Mouse (Mus musculus) adrenal gland, adult 18-20 months (tissue): ENCODE measurements around the gene Rabgap1l. TPM values are rescaled to one million over a fixed set of nuclear protein-coding genes. Genes with fewer than 3 reads are reported as not detected.
A peak's percentile ranks its signal among the peaks of the same experiment; 100 is the strongest.

Source experiments
- DNase-seq, 2 experiments: peaks; one replicate each; pipeline ENCODE4 v3.0.0; 2021 to 2022; ENCODE audit warnings: low spot score in 2 of 2
- total RNA-seq, 2 experiments: library from RNA; stranded (reverse); gene quantifications; 1 replicate in 1 of 2; 2 replicates in 1 of 2; pipeline ENCODE4 v1.2.3; 2021

Rabgap1l gene
- total RNA-seq, 2 experiments from 2014 or later = 26.4 to 30.6 TPM

- no peak for DNase-seq
Measured at GRCm38 (mm10) chr1:160789876-160790275, 3.1 kb downstream of the Rabgap1l start.

- DNase-seq = no peak
Measured at GRCm38 (mm10) chr1:160787926-160788325, 5.1 kb downstream of the Rabgap1l start.

GRCm38 (mm10) chr1:160787164-160787563 lies 5.8 kb downstream of the Rabgap1l start:
- no peak for DNase-seq

GRCm38 (mm10) chr1:160786571-160786970 lies 6.4 kb downstream of the Rabgap1l start:
- DNase-seq = no peak

- no peak for DNase-seq
Measured at GRCm38 (mm10) chr1:160785681-160786225, 7.3 kb downstream of the Rabgap1l start.

- DNase-seq = no peak
Measured at GRCm38 (mm10) chr1:160784122-160784521, 8.9 kb downstream of the Rabgap1l start.

- DNase-seq = no peak
Measured at GRCm38 (mm10) chr1:160774166-160774565, 18.8 kb downstream of the Rabgap1l start.

GRCm38 (mm10) chr1:160765565-160765964 lies 27.4 kb downstream of the Rabgap1l start:
- no peak for DNase-seq

- peak; percentile 41 to 64 for DNase-seq
Measured at GRCm38 (mm10) chr1:160758243-160758642, 34.8 kb downstream of the Rabgap1l start.

GRCm38 (mm10) chr1:160755359-160755758 lies 37.7 kb downstream of the Rabgap1l start:
- DNase-seq = no peak

GRCm38 (mm10) chr1:160750629-160751028 lies 42.4 kb downstream of the Rabgap1l start:
- no peak for DNase-seq

- DNase-seq = no peak
Measured at GRCm38 (mm10) chr1:160746786-160747185, 46.2 kb downstream of the Rabgap1l start.

GRCm38 (mm10) chr1:160745238-160745930 lies 47.6 kb downstream of the Rabgap1l start:
- DNase-seq = no peak

GRCm38 (mm10) chr1:160744009-160744408 lies 49.0 kb downstream of the Rabgap1l start:
- DNase-seq = no peak

- DNase-seq = peak; percentile 28 to 44
Measured at GRCm38 (mm10) chr1:160743229-160743628, 49.8 kb downstream of the Rabgap1l start.

- DNase-seq = no peak
Measured at GRCm38 (mm10) chr1:160740650-160741049, 52.4 kb downstream of the Rabgap1l start.

GRCm38 (mm10) chr1:160734743-160735142 lies 58.3 kb downstream of the Rabgap1l start:
- DNase-seq = no peak

- no peak for DNase-seq
Measured at GRCm38 (mm10) chr1:160729944-160730343, 63.1 kb downstream of the Rabgap1l start.

- DNase-seq = peak in 1 of 2 experiments; percentile 6
Measured at GRCm38 (mm10) chr1:160717742-160718141, 75.3 kb downstream of the Rabgap1l start.

GRCm38 (mm10) chr1:160714685-160715084 lies 78.3 kb downstream of the Rabgap1l start:
- no peak for DNase-seq

GRCm38 (mm10) chr1:160713887-160714286 lies 79.1 kb downstream of the Rabgap1l start:
- DNase-seq = no peak

- no peak for DNase-seq
Measured at GRCm38 (mm10) chr1:160713383-160713782, 79.6 kb downstream of the Rabgap1l start.

GRCm38 (mm10) chr1:160710539-160710938 lies 82.5 kb downstream of the Rabgap1l start:
- no peak for DNase-seq
